Mouse (Mus musculus) heart, embryonic 10.5 days (tissue): Measurements from ENCODE around the gene Eif5a. TPM values are rescaled to one million over a fixed set of nuclear protein-coding genes. Genes with fewer than 3 reads are reported as not detected.

ENCODE experiments used
- DNase-seq: peaks from one replicate; pipeline ENCODE4 v3.0.0-alpha.2; 2017; ENCODE audit warnings: low spot score
- H3K27ac ChIP-seq: fragments of 300-500 bp; sonication (generic); 2 replicates; pipeline ENCODE4 v1.5.1; 2016; ENCODE audit warnings: mild to moderate bottlenecking
- H3K27me3 ChIP-seq: fragments of 300-500 bp; sonication (generic); 2 replicates; pipeline ENCODE4 v1.6.1; 2016; ENCODE audit warnings: mild to moderate bottlenecking; ENCODE audit not compliant: poor library complexity, insufficient read depth, severe bottlenecking
- H3K36me3 ChIP-seq: fragments of 300-500 bp; sonication (generic); 2 replicates; pipeline ENCODE4 v1.6.1; 2016; ENCODE audit warnings: mild to moderate bottlenecking, moderate library complexity
- H3K4me1 ChIP-seq: fragments of 300-500 bp; sonication (generic); 2 replicates; pipeline ENCODE4 v1.6.1; 2016; ENCODE audit warnings: mild to moderate bottlenecking
- H3K4me3 ChIP-seq: fragments of 300-500 bp; sonication (generic); 2 replicates; pipeline ENCODE4 v1.5.1; 2016; ENCODE audit warnings: mild to moderate bottlenecking, moderate library complexity
- H3K9me3 ChIP-seq: fragments of 300-500 bp; sonication (generic); 2 replicates; pipeline ENCODE4 v1.6.1; 2016; ENCODE audit warnings: mild to moderate bottlenecking, moderate library complexity
- WGBS: fragments of 180-500 bp; shearing (Covaris S2); methylation state at CpG from one replicate; pipeline ENCODE4 v1.1.7; 2016; 5-methylcytosine and 5-hydroxymethylcytosine counted together
- polyA plus RNA-seq: library from polyadenylated mRNA; unstranded; fragments of >200 nt; fragmentation: Nextera tagmentation; extraction: Ambion mirVana; gene quantifications from 2 replicates; pipeline ENCODE4 v1.2.1, GENCODE M21; 2016

Gene Eif5a
- 2,011 and 2,470 TPM in 2 replicates for polyA plus RNA-seq

DNA sequence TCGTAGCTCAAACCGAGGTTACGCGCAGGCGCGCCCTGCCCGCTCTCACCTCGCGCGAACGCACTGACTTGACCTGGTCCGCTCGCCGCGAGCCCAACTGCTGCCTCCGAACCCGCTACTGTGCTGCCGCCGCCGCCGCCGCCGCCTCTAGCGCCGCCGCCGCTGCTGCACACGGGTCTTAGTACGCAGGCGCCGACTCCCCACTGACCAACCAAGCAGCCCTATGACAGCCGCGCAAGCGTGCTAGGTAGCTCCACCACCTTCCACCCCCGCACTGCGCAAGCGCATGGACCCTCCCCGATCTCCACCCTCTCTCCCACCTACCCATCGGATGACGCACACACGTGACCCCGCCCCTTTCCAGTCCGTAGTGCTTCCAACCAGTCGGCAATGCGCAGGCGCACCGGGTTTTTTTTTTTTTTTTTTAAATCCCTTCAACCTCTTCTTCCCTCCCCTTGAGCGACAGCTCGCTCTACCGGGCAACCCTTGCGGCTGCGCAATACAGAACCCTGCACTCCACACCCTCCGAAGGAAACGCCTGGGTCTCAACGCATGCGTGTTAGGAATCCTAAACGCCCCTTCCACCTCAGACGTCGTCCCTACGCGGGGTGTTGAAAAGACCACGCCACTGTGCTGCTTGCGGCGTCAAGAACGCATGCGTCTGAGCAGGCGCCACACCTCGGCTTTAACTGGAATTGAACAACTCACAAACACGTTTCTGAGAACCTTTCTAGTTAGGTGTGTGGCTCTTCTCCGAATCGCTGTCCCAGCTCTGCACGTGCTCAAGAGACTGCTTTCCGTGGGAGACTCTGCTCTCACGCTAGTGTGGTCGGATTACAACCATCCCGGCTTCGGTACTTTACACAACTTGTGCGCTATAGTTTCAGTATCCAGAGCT is at the start of gene Eif5a:
Gene Eif5a, minus strand, starts transcription at position 845 of the 898 bp plus-strand sequence.
- under 1% methylated on average over 78 of the region's 78 CpGs for WGBS
- DNase-seq = peak; percentile 100
- H3K36me3 ChIP-seq = peaks cover 33% of the 10 kb centered on the region

DNA sequence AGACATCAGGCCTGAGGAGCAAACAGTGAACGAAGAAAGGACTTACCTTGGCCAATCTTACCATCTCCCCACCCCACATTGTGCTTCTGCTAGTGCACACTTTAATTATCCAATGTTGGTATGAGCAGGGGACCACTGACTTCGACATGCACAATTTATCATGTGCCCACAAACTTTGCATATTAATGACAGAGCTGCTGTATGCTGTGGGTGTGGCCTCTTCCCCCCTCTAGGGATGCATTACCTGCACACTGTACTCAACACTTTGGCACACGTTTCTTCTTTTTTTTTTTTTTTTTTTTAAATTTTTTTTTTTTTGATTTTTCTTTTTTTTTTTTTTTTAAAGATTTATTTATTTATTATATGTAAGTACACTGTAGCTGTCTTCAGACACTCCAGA is 49.0 kb upstream of the Eif5a start:
- Histone ChIP-seq H3K36me3 (peaks cover 74% of the 10 kb centered on the region), H3K9me3 (no peaks in the 10 kb centered on the region), H3K4me3 (no peak overlapping the region), H3K27me3 (peaks cover 30% of the 10 kb centered on the region), H3K4me1 (peaks cover 12% of the 10 kb centered on the region), H3K27ac (no peak overlapping the region)
- 87% methylated on average over 3 of the region's 3 CpGs for WGBS
- DNase-seq = no peak

More for the DNA sequence above, at the start of gene Eif5a:
- peak within 1 kb of the TSS; percentile 85 for H3K4me3 ChIP-seq
- no peaks in the 10 kb centered on the region for H3K27me3 ChIP-seq
- H3K27ac ChIP-seq = peak within 1 kb of the TSS; percentile 97
- peaks cover 27% of the 10 kb centered on the region for H3K4me1 ChIP-seq
- no peaks in the 10 kb centered on the region for H3K9me3 ChIP-seq

DNA sequence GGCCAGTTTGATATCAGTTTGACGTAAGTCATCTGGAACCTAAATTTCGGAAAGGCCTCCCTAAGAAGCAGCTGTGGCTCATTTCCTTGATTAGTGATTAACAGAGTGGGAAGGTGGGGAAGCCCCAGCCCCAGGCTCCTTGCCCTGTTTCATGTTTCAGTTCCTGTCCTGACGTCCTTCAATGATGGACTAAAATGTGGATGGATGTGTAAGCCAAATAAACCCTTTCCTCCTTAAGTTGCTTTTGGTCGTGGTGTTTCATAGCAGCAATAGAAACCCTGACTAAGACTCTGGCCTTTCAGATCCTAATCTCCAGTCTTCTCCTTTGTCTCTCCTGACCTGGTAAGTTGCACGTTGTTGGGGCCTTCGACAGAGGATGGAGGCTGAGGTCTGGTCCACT is 48.5 kb upstream of the Eif5a start:
- 81% methylated on average over 6 of the region's 6 CpGs for WGBS
- DNase-seq = no peak
- Histone ChIP-seq H3K4me3 (no peak overlapping the region), H3K4me1 (peaks cover 15% of the 10 kb centered on the region), H3K27me3 (peaks cover 35% of the 10 kb centered on the region), H3K27ac (no peak overlapping the region), H3K36me3 (peaks cover 68% of the 10 kb centered on the region), H3K9me3 (no peaks in the 10 kb centered on the region)

DNA sequence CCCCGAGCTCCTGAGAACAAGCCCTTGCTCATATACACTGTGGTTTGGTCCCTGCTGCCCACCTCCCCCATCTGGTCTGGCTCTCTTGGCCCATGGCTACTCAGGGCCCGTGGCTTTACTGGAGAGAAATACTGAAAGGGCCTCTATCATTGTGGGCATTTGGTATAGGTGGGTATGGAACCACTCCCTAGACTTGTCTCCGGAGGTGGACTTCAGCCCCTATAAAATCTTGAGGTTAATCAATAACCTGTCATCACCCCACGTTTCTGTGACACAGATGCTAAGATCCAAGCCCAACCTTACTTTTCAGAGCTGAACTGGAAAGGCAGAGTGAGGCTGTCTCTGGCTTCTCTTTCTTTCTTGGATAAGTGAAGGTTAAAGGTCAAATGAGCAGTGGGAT is 47.0 kb upstream of the Eif5a start:
- WGBS = 82% methylated on average over 4 of the region's 4 CpGs
- no peak for DNase-seq
- peaks cover 49% of the 10 kb centered on the region for H3K27me3 ChIP-seq
- H3K36me3 ChIP-seq = peaks cover 54% of the 10 kb centered on the region
- no peak overlapping the region for H3K4me3 ChIP-seq
- no peaks in the 10 kb centered on the region for H3K9me3 ChIP-seq
- no peak overlapping the region for H3K27ac ChIP-seq
- peaks cover 21% of the 10 kb centered on the region for H3K4me1 ChIP-seq

DNA sequence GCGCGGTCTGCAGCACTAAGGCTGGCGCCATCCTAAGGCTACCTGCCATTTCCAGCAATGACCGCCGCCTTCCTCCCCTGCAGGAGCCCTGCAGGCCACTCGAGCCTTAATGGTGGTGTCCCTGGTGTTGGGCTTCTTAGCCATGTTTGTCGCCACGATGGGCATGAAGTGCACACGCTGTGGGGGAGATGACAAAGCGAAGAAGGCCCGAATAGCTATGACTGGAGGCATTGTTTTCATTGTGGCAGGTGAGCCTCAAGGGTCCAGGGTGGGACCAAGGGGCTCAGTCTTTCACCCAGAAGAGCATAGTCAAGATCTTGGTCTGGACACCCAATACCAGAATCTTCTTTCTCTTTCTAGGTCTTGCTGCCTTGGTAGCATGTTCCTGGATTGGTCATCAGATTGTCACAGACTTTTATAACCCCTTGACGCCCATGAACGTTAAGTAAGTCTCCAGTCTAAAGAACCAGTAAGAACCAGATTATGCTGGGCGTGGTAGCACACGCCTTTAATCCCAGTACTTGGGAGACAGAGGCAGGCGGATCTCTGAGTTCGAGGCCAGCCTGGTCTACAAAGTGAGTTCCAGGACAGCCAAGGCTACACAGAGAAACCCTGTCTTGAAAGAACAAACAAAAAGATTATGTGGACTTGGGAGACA is 45.2 kb upstream of the Eif5a start:
- Histone ChIP-seq H3K36me3 (peaks cover 36% of the 10 kb centered on the region), H3K9me3 (no peaks in the 10 kb centered on the region), H3K27ac (peak overlapping the region; percentile 78), H3K27me3 (peaks cover 67% of the 10 kb centered on the region), H3K4me1 (peaks cover 21% of the 10 kb centered on the region), H3K4me3 (peak overlapping the region; percentile 59)
- WGBS = 36% methylated on average over 17 of the region's 17 CpGs
- DNase-seq = no peak

DNA sequence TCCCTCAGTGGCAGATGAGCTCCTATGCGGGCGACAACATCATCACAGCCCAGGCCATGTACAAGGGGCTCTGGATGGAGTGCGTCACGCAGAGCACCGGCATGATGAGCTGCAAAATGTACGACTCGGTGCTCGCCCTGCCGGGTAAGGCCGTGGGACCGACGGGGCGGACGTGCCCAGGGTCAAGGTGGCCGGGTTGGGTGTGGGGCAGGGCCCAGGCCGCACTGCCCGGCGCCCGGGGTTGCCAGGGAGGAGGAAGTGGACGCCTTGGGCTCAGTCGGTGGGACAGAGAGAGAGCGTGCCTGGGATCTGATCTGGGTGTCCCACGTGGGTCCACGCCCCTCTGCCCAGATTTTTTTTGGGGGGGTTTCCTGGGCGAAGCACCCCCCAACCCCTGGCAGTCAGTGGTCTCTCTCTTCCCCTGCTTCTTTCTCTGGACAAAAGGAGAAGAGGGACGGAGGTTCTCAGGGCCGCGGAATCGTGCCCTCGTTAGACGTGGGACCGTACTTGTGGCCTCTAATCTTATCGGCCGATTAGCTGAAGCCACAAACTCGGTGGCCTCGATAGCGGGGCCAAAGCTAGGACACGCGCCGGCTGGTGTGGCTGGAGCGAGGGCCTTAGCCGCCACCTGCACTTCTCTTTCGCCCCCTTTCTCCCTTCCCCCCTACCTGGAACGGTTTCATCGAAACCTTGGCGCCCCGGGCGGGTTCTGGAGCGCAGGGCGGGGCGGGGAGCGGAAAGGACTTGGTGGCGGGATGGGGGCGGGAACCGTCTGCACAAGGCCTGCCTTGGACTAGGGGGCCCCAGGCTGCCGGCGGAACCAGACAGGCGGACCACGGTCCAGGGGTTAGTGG is 44.5 kb upstream of the Eif5a start:
- H3K27me3 ChIP-seq = peaks cover 74% of the 10 kb centered on the region
- H3K27ac ChIP-seq = peak overlapping the region; percentile 78
- peak overlapping the region; percentile 59 for H3K4me3 ChIP-seq
- H3K9me3 ChIP-seq = no peaks in the 10 kb centered on the region
- H3K36me3 ChIP-seq = peaks cover 28% of the 10 kb centered on the region
- 2% methylated on average over 59 of the region's 59 CpGs for WGBS
- H3K4me1 ChIP-seq = peaks cover 21% of the 10 kb centered on the region
- DNase-seq = no peak

DNA sequence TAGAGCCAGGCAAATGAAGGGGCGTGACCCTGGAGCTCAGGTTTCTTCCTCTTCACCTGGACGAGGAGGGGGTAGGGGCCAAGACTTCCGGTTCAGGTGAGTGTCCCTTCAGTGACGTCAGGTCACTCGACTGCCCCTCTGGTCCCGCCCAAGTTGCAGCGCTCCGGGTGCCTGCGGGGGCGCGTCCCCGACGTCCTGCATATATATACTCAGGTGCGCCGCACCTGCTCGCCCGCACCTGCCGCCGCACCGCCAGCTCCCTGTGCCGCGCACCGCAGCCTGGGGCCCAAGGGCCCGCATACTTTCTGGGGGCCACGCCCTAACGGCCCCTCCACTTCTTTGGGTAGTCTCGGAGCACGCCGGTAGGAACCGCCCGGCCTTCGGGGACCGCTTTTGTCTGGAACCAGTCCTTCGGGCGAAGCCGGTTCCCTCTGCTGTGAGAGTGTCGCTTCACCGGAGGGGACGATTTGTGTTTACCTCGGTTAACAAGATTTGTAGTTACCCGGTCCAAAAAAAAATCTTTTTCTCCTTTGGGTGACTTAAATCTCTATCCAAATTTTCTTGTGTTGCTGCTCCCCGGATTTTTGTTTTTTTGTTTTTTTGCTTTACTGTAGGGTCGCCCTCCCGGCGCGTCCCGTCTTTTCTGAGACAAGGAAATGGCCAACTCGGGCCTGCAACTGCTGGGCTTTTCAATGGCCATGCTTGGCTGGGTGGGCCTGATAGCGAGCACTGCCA is 43.7 kb upstream of the Eif5a start:
- Histone ChIP-seq H3K9me3 (no peaks in the 10 kb centered on the region), H3K27ac (0 out of 2 replicates have a peak overlapping the region, but pooled peaks have one; percentile 43), H3K36me3 (peaks cover 24% of the 10 kb centered on the region), H3K27me3 (peaks cover 74% of the 10 kb centered on the region), H3K4me3 (peak overlapping the region; percentile 59), H3K4me1 (peaks cover 21% of the 10 kb centered on the region)
- WGBS = 1% methylated on average over 49 of the region's 49 CpGs
- no peak for DNase-seq

DNA sequence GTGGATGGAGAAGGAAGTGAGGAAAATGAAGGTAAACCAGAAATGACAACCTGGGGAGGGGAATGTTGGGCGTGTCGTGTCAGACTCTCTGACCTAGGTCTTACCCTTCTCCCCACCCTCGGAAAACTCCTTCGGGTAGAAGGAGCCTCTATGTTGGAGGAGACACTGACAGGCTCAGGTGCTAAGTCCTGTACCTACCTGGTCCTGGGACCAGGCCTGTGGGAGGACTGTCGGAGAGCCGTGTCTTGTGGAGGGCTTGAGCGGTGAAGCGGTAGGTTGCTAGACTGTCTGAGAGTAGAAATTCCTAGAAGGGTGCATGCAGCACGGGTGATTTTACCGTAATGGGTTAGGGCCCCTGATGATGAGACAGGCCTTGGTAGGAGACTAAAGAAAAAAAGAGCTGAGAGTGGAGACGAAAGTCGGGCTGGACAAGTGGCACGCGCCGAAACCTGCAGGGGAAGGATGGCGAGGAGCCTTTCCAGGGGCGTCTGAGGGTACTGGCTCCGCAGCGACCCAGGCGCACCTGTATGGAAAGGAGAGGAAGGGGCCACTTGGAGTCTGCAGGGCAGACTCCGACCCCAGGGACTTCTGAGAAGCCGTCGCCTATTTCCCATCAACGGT is 43.0 kb upstream of the Eif5a start, which contains the start of gene Cldn7:
Gene Cldn7, plus strand, starts transcription at position 130 of the 621 bp plus-strand sequence.
- WGBS = 10% methylated on average over 24 of the region's 24 CpGs
- no peak for DNase-seq
- no peaks in the 10 kb centered on the region for H3K9me3 ChIP-seq
- H3K27me3 ChIP-seq = peaks cover 74% of the 10 kb centered on the region
- H3K4me3 ChIP-seq = peak within 1 kb of the TSS; percentile 59
- 0 out of 2 replicates have a peak within 1 kb of the TSS, but pooled peaks have one; percentile 43 for H3K27ac ChIP-seq
- H3K36me3 ChIP-seq = peaks cover 18% of the 10 kb centered on the region
- peaks cover 21% of the 10 kb centered on the region for H3K4me1 ChIP-seq

DNA sequence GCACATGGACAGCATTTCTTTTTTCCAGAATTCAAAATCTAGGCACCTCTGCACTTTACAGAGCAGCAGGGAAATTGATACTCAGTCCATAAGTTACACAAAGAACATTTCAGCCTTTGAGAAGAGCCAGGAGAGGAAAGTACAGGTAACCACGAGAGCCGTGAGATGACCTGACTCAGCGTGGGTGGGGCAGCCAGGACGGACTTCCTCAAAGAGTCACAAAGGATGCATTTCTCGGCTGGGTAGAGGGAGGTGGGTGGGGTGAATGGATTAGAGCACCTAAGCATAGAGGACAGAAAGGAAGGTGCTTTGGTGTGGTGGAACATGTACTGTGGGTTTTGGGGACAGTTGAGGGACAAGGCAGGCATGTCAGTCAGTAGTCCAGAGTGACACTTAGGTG is 40.1 kb upstream of the Eif5a start:
- Histone ChIP-seq H3K27me3 (peaks cover 55% of the 10 kb centered on the region), H3K4me1 (peaks cover 20% of the 10 kb centered on the region), H3K27ac (no peak overlapping the region), H3K36me3 (no peaks in the 10 kb centered on the region), H3K9me3 (no peaks in the 10 kb centered on the region), H3K4me3 (no peak overlapping the region)
- WGBS = 44% methylated on average over 5 of the region's 5 CpGs
- DNase-seq = no peak

DNA sequence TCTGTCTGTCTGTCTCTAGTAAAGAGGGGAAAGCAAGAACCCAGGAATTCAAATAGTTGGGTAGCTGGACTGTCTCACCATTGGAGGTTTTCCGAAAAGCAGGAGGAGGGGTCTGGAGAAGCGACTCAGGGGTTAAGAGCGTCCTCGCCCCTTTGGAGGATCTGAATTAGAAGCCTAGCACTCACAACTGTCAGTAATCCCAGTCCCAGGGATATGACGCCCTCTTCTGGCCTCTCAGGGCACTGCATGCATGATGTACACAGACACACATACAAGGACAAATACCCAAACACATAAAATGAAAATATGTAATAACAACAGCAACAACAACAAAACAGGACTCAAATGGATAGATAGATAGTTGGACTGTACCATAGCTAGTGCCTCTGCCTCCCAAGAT is 38.9 kb upstream of the Eif5a start:
- peaks cover 43% of the 10 kb centered on the region for H3K27me3 ChIP-seq
- DNase-seq = no peak
- 27% methylated on average over 5 of the region's 5 CpGs for WGBS

DNA sequence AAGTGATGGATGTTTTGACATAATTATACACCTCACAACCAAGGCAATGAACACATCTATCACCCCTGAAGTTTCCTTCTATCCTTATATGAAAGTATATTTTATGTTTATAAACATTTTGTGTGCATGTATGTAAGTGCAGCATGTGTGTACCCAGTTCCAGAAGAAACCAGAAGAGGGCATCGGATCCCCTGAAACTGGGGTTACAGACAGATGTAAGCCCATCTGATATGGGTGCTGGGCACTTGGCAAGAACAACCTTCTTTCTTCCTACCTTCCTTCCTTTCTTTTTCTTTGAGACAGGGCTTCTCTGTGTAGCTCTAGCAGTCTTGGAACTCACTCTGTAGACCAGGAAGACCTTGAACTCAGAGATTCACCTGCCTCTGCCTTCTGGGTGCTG is 34.5 kb upstream of the Eif5a start:
- DNase-seq = no peak
- Histone ChIP-seq H3K27me3 (peaks cover 2% of the 10 kb centered on the region; the same call in 1 of the 2 replicates), H3K9me3 (no peaks in the 10 kb centered on the region), H3K4me3 (no peak overlapping the region), H3K36me3 (no peaks in the 10 kb centered on the region), H3K4me1 (peaks cover 4% of the 10 kb centered on the region; the same call in 1 of the 2 replicates), H3K27ac (no peak overlapping the region)
- 71% methylated on average over 1 of the region's 1 CpGs for WGBS

More for the DNA sequence above, 38.9 kb upstream of the Eif5a start:
- Histone ChIP-seq H3K36me3 (no peaks in the 10 kb centered on the region), H3K4me3 (no peak overlapping the region), H3K4me1 (peaks cover 9% of the 10 kb centered on the region), H3K27ac (no peak overlapping the region), H3K9me3 (no peaks in the 10 kb centered on the region)
